Mouse (Mus musculus): ENCODE measurements around the gene Cebpg.

Gene Cebpg

GRCm38 (mm10) chr7:35056436-35056864 lies at the start of gene Cebpg:
Gene Cebpg, minus strand, starts transcription at chr7:35056573.
- peak; percentile 98 for DNase-seq (ENCODE audit: low spot score in 2 of 2)

- DNase-seq (ENCODE audit: low spot score in 2 of 2) = no peak
These were observed 43.2 kb upstream of the Cebpg start for GRCm38 (mm10) chr7:35099528-35099927.

GRCm38 (mm10) chr7:35098777-35099176 lies 42.4 kb upstream of the Cebpg start:
- no peak for DNase-seq (ENCODE audit: low spot score in 2 of 2)

GRCm38 (mm10) chr7:35094975-35095678 lies 38.8 kb upstream of the Cebpg start:
- no peak for DNase-seq (ENCODE audit: low spot score in 2 of 2)

GRCm38 (mm10) chr7:35090550-35090949 lies 34.2 kb upstream of the Cebpg start:
- no peak for DNase-seq (ENCODE audit: low spot score in 2 of 2)

GRCm38 (mm10) chr7:35086271-35086861 lies 30.0 kb upstream of the Cebpg start:
- DNase-seq (ENCODE audit: low spot score in 2 of 2) = peak; percentile 53 to 54

GRCm38 (mm10) chr7:35084565-35085360 lies 28.4 kb upstream of the Cebpg start:
- no peak for DNase-seq (ENCODE audit: low spot score in 2 of 2)

GRCm38 (mm10) chr7:35081406-35082104 lies 25.2 kb upstream of the Cebpg start:
- no peak for DNase-seq (ENCODE audit: low spot score in 2 of 2)

- no peak for DNase-seq (ENCODE audit: low spot score in 2 of 2)
These were observed 24.5 kb upstream of the Cebpg start for GRCm38 (mm10) chr7:35080843-35081338.

GRCm38 (mm10) chr7:35076645-35077044 lies 20.3 kb upstream of the Cebpg start:
- no peak for DNase-seq (ENCODE audit: low spot score in 2 of 2)

- DNase-seq (ENCODE audit: low spot score in 2 of 2) = no peak
These were observed 10.4 kb upstream of the Cebpg start for GRCm38 (mm10) chr7:35066640-35067212.

- no peak for DNase-seq (ENCODE audit: low spot score in 2 of 2)
These were observed 9.6 kb upstream of the Cebpg start for GRCm38 (mm10) chr7:35065958-35066357.

- DNase-seq (ENCODE audit: low spot score in 2 of 2) = no peak
These were observed 8.2 kb upstream of the Cebpg start for GRCm38 (mm10) chr7:35064286-35065258.

GRCm38 (mm10) chr7:35059467-35059866 lies 3.1 kb upstream of the Cebpg start:
- no peak for DNase-seq (ENCODE audit: low spot score in 2 of 2)

GRCm38 (mm10) chr7:35058329-35058728 lies 2.0 kb upstream of the Cebpg start:
- no peak for DNase-seq (ENCODE audit: low spot score in 2 of 2)

GRCm38 (mm10) chr7:35057569-35057968 lies 1.2 kb upstream of the Cebpg start:
- no peak for DNase-seq (ENCODE audit: low spot score in 2 of 2)

GRCm38 (mm10) chr7:35056999-35057398 lies 626 bp upstream of the Cebpg start:
- DNase-seq (ENCODE audit: low spot score in 2 of 2) = no peak

GRCm38 (mm10) chr7:35055619-35056435 lies 546 bp downstream of the Cebpg start:
- peak; percentile 56 to 57 for DNase-seq (ENCODE audit: low spot score in 2 of 2)

GRCm38 (mm10) chr7:35054977-35055618 lies 1.3 kb downstream of the Cebpg start:
- no peak for DNase-seq (ENCODE audit: low spot score in 2 of 2)

All from right cerebral cortex, adult 2 months (tissue).